Mouse (Mus musculus) left cerebral cortex, adult 11 months (tissue): ENCODE results near the gene Birc7.

ENCODE experiments used
- DNase-seq: peaks from one replicate; pipeline ENCODE4 v3.0.0; 2022; ENCODE audit warnings: low spot score

The Birc7 gene

GRCm38 (mm10) chr2:180928723-180929122 lies at the start of gene Birc7:
Gene Birc7, plus strand, starts transcription at chr2:180929023.
- no peak for DNase-seq

DNA sequence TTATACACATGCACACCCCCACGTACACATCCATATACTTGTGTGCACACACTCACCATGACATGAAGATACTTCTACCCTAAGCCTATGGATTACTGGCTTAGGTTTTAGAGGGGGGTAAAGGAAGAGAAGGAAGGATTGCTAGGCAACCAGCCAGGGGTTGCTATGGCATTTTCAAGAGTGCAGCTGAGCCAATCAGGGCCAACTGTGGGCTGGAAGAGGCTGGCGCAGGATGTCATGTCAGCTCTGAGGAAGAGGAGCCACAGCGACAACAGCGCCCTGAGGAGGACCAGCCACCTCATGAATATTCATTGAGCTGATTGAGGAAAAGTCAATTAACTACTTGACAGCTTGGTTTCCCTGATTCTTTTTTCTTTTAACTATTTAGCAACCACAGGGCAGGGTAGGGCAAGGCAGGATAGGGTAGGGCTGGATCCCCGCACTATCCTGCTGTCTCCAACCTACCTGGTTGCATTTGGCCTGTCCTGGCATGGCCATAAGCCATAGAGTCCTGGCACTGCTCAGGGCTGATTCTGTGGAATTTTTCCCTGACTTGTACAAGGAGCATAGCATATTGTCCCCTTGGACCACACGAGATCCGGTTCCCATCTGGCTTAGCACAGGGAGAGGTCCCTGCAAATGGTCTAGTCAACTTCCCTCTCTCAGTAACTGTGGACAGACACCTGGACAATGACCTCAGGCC lies 49.3 kb upstream of the Birc7 start:
- peak; percentile 60 for DNase-seq

- no peak for DNase-seq
Measured at GRCm38 (mm10) chr2:180881281-180881680, 47.5 kb upstream of the Birc7 start.

DNA sequence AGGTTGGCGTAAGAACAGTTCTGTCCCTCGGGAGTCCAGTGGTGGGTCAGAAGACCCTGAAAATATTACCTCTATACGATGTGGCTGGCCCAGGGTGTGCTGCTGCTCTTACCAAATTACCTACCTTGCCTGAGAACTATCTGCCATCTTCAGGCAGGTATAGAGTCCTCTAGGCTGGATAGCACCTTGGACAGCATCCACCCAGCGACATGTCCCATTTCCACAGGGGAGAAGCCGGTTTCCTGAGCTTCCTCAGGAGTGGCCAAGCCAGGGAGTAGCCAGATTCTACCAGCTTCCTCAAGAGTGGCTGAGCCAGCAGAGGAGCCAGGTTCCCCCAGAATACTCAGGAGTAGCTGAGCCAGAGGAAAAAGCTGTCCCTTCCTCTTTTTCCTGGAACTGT lies 43.6 kb upstream of the Birc7 start:
- DNase-seq, result no peak

- no peak for DNase-seq
Measured at GRCm38 (mm10) chr2:180889271-180889920, 39.4 kb upstream of the Birc7 start.

DNA sequence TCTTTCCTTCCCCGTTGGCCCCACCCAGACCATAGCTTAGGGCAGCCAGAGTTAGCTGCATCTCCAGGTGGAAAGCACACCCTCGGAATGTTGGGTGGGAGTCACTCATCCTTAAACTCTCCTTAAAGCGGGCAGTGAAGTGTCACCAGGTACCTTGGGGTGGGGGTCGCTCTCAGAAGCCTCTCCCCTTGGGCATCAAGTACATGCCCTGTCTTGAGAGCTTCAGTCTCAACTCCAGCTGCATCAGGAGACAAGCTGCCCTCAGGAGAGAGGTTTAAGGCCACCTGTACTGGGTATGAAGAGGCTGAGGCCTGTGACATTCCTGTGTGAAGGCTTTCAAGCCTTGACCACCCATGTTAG lies 38.9 kb upstream of the Birc7 start:
- no peak for DNase-seq

DNA sequence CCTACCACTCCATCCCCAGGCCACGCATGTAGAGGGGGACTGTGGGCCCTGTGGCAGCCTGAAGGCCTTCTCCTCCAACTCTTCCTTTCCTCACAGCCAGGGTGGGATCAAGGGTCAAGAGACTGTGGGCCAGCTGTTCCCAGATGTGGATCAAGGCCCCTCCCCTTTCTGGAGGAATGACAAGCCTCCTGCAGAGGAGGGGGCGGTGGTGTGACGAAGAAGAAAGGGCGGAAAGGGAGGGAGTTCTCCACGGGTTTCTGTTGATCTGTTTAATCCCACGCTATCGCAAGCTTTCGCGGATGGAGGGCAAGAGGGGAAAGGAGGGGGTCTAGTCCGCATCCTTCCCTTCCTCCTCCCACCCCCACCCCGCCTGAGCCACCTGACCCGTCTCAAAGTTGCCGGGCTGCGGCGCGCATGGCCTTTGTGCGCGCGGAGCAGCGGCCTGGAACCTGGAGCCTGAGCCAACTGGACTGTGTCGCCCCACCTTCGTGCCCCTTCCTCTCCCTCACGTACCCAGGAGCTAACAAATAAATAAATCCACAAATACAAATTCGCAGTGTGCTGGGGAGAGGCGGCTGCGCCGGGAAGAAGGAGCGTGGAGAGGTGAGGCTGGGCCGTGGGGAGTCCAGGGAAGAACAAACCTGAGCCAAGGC lies 38.3 kb upstream of the Birc7 start:
- DNase-seq, result no peak

- peak; percentile 66 for DNase-seq
Measured at GRCm38 (mm10) chr2:180891075-180891834, 37.6 kb upstream of the Birc7 start.

DNA sequence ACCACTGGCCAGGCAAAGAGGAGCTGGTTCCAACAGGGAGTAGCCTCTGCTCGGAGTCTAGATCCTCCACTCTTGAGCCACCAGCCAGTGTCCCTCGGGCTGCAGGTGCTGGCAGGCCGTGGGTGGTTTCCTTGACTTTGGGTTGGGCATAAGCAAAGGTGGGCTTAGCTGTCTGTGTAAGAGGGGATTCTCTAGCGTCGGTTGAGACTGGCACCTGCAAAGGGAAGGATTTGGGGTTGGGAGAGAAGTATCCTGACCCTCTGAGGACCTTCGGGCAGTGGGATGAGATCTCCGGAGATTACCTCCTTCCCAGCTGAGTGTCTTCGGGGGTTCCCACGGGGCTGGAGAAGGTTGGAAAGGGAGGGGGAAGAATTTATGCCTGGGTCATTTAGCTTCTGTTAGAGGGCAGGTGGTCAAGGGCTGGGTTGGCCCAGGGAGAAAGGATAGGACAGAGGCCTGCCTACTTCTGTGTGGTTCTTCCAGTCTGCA lies 36.9 kb upstream of the Birc7 start:
- no peak for DNase-seq

DNA sequence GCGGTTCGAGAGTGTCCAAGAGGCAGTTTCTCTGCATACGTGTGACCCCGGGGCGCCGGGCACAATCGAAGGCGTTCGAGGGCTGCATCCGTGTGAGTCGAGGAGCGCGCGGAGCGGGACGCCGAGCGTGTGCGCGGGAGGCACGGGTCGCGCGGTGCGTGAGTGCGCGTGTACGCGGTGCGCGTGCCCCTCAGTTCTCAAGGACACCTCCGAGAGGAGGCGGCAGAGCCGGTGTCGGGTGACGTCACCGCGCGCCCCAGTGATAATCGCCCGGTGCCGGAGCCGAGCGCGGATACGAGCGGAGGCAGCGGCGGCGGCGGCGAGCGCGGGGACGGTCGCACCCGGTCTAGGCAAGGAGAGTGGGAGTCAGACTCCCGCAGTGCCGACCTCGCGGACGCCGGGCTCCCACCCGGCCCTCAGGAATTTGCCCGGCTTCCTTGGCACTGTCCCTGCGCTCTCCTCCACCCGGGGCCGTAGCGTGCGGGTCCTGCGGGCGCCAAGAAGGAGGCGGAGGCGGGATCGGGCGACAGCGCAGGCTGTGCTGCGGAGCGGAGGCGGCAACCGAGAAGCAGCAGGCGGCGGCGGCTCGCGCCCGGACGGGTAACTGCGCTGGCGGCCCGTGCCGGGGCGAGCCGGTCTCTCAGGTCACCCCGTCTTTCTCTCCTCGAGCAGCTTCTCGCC lies 35.8 kb upstream of the Birc7 start:
- peak; percentile 89 for DNase-seq

DNA sequence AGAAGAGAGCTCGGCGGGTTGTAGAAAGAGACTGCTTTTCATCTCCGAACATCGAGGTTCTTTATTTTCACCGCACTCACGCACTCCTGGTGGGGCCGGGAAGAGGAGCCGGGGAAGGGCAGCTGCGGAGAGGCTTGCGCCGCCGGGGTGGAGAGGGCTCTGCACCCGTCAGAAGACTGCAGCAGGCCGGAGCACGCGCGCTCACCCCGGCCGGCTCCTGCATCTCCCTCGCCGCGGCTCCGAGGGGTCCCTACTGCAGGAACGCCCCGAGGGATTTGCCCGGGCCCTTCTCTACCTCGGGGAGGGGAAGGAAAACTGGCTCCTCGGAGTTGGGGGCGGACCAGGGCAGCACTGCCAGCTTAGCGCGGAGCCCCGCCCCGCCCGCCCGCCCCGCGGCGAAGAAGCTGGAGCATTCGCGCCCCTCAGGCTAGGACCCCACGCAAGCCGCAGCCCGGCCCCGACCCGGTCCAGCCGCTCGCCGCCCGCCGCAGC lies 35.2 kb upstream of the Birc7 start:
- no peak for DNase-seq

DNA sequence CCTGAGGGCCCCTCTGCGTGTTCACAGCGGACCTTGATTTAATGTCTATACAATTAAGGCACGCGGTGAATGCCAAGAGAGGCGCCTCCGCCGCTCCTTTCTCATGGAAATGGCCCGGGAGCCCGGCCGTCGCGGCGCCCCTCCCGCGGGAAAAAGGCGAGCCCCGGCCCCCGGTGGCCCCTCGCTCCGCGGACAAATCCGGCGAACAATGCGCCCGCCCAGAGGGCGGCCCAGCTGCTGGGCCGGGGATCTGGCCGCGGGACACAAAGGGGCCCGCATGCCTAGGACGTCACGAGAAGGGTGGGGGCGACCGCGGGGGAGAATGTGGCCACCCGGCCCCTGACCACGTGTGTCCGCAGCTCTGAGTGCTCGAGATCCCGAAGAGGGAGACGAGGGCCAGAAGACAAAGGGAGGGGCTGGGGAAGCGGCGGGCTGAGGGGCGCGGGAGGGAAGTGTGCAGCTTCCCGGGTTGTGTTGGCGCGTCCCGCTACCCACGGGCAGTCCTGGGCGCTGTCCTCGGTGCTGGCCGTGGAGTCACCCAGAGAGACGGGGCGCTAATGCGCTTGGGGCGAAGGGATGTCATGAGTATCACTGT lies 34.7 kb upstream of the Birc7 start:
- peak; percentile 26 for DNase-seq

DNA sequence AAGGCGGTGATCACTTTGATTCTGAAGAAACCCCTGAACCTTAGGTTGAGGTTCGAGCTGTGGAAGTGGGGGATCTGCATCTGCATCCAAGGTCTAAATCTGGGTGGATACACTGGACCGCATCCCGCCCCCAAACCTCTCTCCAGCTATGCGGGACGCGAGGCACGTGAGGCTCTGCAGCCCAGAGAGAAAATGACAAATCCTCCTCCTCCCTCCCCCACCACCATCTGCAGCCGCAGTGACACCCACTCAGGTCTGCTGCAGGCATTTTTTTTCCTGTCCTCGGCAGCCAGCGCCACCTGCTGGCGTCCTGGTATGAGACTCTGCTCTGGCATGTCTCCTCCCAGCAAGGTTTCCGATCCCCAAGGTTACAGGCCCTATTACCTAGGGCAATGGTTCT lies 34.1 kb upstream of the Birc7 start:
- DNase-seq, result peak; percentile 86

GRCm38 (mm10) chr2:180895321-180895720 lies 33.5 kb upstream of the Birc7 start:
- peak; percentile 27 for DNase-seq

GRCm38 (mm10) chr2:180895837-180896525 lies 32.8 kb upstream of the Birc7 start:
- peak; percentile 29 for DNase-seq

- peak; percentile 26 for DNase-seq
Measured at GRCm38 (mm10) chr2:180896819-180897625, 31.8 kb upstream of the Birc7 start.

- DNase-seq, result no peak
Measured at GRCm38 (mm10) chr2:180897857-180898256, 31.0 kb upstream of the Birc7 start.

GRCm38 (mm10) chr2:180902086-180902485 lies 26.7 kb upstream of the Birc7 start:
- DNase-seq, result peak; percentile 27

DNA sequence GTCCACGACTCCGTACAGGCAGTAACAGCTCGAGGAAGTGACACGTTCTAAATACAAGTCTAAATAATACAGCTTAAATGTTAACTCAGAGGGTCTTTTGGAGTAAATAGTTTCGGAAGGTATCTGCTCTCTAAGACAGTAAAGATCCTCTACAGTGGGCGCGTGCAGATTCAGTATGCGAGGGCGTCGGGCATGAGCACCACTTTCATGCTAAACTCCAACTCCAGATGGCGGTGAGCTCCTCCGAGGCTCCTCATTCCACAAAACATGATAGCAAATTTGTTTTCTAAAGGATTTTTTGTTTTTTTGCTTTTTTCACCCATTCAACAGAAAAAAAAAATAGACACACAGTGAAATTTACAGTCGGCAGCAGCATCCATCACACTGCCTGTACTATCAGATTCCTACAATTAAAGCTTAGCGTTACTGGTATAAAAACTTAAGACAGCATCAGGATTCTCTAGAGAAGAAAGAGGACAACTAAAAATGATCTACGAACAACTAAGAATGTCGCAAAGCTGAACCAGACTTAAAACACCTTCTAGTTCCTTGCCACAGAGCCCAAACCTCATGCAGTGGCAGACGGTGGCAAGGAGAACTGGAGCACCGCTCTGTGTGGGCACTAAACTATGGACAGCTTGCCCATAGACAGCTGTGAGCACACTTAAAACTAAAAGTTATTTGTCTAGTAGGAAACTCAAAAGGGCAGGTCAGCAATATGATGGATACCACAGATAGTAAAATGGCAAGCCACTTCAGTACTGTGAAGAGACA lies 24.2 kb upstream of the Birc7 start:
- no peak for DNase-seq
